Mouse (Mus musculus) kidney, adult 9 months (tissue): ENCODE measurements around the gene Krt6b.
"Not testable (repeated sequence)": the region's sequence is repeated elsewhere in the genome, so short reads cannot be mapped to it uniquely, and the experiment has no call there.

Experiments used
- DNase-seq: peaks from one replicate; pipeline ENCODE4 v3.0.0; 2022

Gene Krt6b

DNA sequence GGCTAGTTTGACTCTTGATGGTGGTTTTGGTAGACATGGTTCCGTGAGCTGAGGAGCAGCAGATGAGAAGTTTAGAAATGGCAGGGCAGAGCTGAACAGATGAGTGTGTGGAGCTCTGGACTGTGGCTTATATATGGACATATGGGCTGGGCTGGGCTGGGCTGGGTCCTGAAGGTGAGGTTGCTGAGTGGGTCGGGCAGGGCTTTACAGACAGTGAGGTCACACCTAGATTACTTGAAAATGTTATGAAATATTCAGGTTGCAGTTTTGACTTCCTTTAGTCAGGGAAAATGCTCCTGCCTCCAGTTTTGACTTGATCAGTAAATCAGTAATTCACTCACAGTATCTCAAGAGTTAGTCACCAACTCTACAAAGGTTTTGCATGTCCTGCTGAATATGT is at the start of gene Krt6b:
Gene Krt6b (minus strand): TSS at position 101 of the 400 bp plus-strand sequence.
- DNase-seq, result no peak

DNA sequence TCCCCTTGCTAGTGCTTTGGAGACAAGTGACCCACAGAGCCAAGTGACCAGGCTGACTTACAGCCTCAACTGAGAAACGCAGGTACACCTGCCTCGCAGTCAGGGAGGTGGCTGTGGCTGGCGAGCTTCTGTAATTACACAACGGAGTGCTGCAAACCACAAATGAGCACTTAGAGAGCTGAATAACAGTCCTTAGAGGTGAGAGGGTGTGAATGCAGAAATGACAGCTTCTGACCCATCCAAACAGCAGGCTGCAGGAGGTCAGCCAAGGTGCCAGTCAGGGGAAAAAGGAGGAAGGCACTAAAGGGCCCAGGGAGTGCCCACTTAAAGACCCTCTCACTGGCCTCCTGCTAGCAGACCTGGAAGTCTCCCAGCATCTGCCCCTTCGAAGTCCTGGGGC is 44.6 kb upstream of the Krt6b start:
- no peak for DNase-seq

DNA sequence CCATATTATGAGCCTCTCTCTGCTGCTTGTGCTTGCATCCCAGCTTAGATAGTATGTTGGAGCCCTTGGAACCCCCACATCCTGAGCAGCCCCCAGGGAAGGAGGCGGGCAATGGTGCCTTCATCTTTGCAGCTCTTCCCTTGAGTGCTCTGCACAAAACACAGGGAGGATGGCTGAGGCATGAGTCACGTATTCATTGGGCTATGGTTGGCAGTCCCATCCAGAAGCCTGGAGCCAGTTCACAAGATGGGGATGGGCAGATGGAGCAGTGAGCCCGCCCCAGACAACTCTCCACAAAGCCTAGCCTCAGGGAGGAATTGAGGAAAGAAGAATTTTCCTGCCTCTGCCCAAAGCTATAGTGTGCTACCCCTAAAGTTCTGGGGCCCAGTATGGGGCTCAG is 35.7 kb upstream of the Krt6b start:
- no peak for DNase-seq

DNA sequence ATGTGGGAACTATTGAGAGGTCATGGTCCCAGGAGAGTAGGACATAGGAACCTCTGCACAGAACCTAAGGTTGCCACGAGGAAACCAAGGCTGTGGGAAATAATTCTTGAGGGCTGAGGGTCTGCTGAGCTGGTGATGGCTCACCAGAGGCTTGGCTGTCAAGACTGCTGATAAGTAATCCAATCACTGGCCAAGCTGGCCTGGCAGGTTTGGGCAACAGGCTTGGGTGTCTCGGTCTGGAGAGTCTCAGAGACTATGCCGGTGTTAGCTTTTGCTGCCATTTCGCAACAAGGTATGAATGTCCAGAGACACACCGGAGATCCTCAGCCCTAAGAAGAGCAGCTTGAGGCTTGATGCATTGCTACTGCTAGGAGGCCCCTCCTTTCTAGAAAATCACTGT is 34.3 kb upstream of the Krt6b start:
- no peak for DNase-seq

DNA sequence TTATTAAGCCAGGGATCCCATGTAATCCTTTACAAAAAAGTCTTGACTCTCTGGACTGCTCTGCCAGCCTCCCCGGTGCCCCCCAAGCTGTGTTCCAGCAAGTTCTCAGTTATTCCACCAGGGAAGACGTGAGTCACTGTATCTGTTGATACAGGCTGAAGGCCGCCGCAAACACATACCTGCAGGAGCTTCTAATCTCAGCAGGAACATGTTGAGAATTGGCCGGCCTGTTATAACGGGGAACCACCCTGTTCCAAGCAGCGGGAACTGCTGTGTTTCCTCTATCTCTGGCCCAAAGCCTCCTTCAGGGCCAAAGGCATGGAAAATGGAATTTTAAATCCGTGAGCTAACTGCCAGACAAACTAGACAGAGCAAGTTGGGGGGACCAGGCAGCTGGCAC is 33.6 kb upstream of the Krt6b start:
- DNase-seq, result no peak

DNA sequence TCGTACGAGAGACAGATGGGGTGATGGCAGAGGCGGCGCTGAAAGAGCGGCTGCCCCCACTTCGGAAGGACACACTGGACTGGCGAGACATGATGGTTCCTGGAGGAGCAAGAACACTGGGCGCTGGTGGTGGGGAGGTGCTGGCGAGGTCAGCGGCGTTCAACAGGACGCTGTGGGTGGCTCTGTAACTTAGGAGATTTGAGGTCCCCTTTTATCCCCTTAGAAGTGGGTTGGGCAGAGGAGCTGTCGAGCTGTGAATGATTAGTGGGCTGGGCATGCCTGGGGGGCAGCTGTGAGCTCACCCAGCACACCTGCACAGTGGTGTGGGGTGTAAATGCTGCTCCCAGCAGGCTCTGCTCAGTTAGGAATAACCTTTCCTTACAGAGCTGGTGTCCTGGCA is 32.6 kb upstream of the Krt6b start, which contains the start of gene Krt5:
Gene Krt5 (minus strand): TSS at position 179 of the 400 bp plus-strand sequence.
- DNase-seq, result no peak

DNA sequence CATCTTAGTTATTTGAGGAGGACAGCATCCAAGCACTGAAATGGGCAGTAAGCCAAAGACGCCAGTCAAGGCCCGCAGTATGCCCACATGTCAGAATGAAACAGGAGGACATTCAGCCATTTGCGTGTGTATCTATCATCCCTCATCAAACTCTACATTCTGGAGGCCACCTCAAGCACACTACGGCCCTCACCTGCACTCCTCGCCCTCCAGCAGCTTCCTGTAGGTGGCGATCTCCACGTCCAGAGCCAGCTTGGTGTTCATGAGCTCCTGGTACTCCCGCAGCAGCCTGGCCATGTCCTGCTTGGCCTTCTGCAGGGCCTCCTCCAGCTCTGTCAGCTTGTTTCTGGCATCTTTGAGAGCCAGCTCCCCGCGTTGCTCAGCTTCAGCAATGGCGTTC is 28.6 kb upstream of the Krt6b start:
- no peak for DNase-seq

DNA sequence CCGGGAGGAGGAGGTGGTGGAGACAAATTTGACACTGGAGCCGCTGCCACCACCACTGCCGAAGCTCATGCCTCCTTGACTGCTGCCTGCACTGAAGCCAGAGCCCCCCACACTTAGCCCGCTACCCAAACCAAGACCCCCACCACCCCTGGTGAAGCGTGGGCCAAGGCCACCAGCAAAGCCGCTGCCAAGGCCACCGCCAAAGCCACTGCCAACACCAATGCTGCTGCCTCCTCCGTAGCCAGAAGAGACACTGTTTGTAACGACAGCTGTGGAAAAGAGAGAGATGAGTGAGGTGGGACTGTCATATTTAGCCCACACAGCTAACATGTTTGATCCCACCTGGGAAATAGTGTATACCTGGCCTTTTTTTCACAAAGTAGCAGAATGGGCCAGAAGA is 27.4 kb upstream of the Krt6b start:
- no peak for DNase-seq

DNA sequence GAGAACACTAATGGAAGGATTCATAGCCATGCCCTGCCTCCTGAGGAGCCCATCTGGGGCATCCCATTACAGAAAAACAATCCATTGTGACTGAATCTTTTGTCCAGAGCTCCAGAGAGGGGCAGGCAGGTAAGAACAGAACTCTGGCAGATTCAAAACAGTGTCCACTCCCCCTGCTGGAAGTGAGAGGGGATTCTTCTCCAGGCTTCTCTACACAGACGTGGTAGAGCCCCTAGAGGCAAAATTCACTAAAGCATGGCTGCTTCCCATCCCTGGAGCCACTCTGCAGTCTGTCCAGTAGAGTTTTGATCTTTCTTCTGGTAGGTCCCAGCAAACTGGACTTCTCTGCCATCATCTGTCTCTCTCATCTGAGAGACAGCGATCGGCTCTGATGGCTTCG is 24.0 kb upstream of the Krt6b start:
- DNase-seq, result peak; percentile 13

DNA sequence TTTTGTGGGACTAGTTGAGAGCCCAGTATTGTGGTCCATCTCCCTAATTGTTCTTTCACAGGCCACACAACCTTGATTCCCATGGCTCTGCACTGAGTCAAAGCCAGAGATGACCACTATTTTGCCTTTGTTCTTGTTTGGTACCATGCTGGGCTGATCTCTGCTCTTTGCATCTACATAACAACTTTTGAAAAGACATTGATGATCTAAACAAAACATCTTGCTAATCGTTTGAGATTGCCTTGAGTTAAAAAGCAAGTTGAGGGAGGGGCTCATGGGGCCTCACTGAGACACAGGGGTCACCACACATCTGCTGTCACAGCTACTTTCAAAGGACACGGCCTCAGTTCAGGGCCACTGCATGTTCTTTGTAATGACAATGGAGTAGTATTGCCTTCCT is 22.3 kb upstream of the Krt6b start:
- DNase-seq, result no peak

DNA sequence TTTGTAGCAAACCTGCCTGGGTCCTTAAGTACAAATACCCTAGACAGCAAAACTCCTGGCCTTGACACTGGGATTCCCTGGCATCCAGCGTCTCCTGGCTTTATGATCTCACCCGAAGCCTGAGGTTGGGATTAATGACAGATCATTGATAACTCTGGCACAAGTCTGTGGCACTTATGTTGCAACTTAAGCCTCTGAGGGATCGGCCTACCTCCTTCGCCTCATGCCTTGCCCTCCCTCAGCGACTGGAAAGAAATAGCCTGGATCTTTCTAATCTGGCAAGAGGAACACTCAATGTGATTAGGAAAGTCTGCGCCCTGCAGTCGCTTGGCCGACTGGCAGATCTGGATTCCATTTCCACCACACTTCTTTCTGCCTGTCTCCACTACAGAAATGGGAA is 19.8 kb upstream of the Krt6b start:
- no peak for DNase-seq

DNA sequence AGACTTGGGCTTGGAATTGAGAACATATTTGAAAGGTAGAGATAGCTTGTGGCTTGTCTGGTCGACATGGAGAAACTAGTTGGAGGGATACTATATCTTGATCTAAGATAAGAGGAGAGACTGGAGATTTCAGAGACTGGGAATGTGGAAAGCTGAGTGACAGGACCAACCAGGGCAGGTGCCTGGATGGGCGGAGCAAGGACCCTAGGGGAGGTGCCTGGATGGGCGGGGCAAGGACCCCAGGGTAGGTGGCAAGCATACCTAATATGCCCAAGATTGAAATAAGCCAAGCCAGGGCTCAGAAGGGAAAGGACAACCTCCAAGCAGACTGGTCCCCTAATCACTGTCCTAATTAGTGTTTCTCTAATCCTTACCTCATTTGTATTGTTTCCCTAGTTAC is 19.1 kb upstream of the Krt6b start:
- no peak for DNase-seq

DNA sequence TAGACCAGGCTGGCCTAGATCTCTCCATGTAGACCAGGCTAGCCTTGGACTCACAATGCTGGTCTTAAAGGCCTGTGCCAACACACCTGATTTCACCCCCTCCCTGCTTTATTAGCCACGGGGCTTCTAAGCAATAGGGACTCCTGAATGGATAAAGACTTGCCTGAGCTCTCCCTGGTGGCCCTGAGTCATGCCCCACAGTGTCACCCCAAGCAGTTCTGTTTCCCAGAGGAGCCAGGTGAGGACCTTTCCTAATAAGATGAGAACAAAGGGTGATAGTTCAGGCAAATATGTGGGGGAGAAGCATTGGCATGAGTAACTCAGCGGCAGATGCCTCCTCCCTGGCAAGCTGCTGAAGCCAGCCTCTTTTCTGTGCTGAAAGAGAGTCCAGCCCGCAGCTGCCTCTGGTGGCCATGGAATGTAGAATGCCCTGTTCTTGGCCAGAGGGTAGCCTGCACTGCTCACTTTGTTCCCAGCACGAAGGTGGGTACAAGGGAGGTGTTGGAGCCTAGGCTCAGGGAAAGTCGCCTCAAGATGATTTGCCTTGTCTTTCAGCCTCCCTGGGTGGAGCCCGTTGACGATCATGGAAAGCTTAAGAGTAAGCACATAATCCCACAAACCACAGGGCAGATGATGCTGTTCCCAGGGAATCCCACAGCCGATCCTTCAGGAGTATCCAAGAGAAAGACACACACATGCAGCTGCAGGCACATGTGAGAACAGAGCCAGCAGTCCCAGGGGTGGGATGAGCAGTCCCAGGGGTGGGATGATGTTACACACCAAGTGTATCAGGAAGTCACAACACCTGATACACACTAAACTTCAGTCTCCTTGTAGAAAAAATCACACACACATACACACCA is 17.5 kb upstream of the Krt6b start:
- DNase-seq, result no peak

DNA sequence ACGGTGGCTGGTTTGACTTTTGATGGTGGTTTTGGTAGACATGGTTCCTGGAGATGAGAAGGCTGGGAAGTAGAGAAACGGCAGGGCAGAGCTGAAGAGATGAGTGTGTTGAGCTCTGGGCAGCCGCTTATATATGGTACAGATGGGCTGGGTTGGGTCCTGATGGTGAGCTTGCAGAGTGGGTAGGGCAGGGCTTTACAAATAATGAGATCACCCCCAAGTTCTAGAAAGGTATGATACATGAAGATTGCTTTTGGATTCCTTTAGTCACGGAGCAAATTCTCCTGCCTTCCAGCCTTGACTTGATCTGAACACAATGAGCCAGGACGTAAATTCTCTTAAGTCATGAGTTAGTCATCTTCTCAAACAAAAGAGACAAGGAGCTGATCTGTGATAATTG is 14.1 kb upstream of the Krt6b start, which contains the start of gene Krt6a:
Gene Krt6a (minus strand): TSS at position 101 of the 400 bp plus-strand sequence.
- DNase-seq, result no peak

DNA sequence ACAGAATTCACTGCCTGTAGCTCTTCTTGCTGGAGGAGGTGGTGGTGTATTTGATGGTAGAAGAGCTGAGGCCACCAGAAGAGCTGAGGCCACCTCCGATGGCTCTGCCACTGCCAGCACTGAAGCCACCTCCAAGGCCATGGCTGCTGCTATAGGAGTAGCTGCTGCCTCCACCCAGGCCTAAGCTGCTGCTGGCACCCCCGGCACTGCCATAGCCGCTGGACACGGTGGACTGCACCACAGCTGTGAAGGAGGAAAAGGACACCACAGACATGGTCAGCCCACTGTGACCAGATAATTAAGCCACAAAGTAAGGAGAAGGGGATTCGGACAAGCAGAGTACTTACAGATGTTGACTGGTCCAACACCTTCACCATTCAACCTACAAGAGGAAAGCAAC is 10.4 kb upstream of the Krt6b start:
- DNase-seq, result not testable (repeated sequence)

DNA sequence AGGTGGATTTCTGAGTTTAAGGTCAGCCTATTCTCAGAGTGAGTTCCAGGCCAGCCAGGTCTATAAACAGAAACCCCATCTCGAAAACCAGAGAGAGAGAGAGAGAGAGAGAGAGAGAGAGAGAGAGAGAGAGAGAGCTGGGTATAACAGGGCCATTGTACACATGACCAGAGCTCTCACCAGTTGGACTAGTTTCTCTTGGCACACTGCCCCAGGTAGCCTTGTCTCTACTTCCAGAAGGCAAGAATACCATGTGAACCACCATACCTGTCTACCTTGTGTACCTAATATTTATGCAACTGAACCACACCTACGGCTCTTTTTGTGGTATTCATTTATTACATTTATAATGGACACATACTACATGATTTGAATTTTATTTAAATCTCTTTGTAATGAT is 8.1 kb upstream of the Krt6b start:
- DNase-seq, result no peak

DNA sequence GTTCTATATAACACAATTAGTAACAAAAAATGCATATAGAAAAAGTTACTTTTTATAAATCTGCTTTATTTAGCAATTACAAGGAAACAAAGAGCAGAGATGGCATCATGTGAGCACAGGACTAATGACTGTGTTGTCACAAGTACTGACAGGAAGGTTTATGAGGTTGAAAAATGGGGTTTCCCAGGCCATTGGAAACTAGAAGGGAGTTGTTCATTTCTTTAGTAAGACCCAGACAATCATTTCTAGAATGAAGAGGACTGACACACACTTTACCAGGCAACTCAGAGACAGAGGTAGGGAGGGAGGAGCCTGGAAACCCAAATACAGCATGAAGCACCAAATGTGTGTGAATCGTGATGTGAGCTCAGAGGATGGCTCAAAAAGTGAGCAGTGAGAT is 4.1 kb downstream of the Krt6b start:
- DNase-seq, result no peak

DNA sequence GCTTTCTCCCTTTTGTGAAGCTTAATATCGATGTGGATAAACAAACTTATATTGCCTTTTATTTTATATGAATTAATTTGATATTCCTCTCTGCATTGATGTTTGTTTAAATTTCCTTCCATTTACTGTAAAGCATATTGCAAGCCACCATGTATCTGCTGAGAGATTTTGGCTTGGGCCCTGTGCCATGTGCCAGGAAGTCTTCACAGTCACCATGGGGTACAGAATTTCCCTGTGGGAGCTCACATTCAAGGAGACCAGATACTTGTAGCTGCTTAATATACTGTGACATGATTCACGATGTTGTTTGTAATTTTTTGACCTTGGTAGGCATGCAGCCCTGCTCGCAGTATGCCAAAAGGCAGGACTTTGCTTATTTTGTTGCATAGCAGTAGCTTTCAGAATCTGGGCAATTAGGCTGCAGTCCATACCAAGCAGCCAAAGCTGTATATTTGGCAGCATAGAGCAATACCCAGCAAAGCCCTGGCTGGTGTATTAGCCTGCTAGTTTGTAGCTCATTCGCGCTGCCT is 27.3 kb downstream of the Krt6b start:
- no peak for DNase-seq

DNA sequence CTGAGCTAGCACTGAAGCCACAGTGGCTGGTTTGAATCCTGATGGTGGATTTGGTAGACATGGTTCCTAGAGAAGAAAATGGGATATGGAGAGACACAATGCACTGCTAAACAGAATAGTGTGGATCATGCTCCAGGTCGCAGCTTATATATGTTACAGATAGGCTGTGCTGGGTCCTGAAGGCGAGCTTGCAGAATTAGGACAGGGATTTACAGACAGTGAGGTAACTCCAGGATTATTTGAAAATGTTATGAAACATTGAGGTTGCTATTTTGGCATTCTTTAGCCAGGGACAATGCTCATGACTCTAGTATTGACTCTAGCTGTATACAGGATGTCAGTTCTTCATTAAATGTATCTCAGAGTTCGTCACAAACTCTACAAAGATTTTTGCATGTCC is 32.8 kb downstream of the Krt6b start, which contains the start of gene Gm5478:
Gene Gm5478 (minus strand): TSS at position 101 of the 400 bp plus-strand sequence.
- DNase-seq, result no peak

DNA sequence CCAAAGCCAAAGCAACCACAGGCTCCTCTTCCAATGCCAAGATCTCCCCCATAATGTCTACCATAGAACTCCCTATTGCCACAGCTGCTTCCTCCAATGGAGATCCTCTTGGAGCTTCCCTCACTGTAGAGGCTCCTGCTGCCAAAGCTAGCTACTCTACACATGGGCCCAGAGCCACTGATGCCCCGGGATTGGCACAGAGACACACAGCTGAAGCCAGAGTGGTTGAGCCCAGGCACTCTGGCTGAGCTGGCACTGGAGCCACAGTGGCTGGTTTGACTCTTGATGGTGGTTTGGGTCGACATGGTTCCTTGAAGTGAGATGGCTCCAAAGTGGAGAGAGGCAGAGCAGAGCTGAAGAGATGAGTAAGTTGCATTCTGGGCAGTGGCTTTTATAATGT is 52.2 kb downstream of the Krt6b start, which contains the start of gene Gm5414:
Gene Gm5414 (minus strand): TSS at position 305 of the 400 bp plus-strand sequence.
- DNase-seq, result no peak
